Comparison of ENCODE assay signal across 13 mouse cellular contexts in genomic region chr6:53337398-53337797, GRCm38 (mm10). TPM values are rescaled to one million over a fixed set of nuclear protein-coding genes. Genes with fewer than 3 reads are reported as not detected.
DNase-seq lines count a peak whose midpoint lies in the region; ATAC-seq and TF ChIP-seq lines count a peak whose summit lies in the region.
"Had no signal": no experiment of that assay in that cellular context is flagged by ENCODE, and none has a peak within 500 bp of the region (broad histone marks: within the 10 kb centered on the region; RNA-seq: fewer than 3 reads in every experiment).

No protein-coding gene starts in this region.

- TF ChIP-seq EP300 in stomach, postnatal 0 days (optimal IDR thresholded peaks at IDR 0.05): no peak

- H3K4me1 ChIP-seq in stomach, postnatal 0 days (replicated peaks; ENCODE audit: control insufficient read depth, insufficient read depth): no peaks in the 10 kb centered on the region

- H3K36me3 ChIP-seq in stomach, postnatal 0 days (ENCODE audit: control insufficient read depth, insufficient read depth, low read length): no peaks in the 10 kb centered on the region
- H3K36me3 ChIP-seq: embryonic facial prominence, embryonic 12.5 days had no signal

- peak; percentile 8 for DNase-seq in right cerebral cortex, adult 18-20 months
- no peak for DNase-seq in right cerebral cortex, postnatal 10 days (ENCODE audit: low spot score in 2 of 2)
- peak; percentile 78 for DNase-seq in gastrocnemius, adult 18-20 months (ENCODE audit: low spot score)
- peak; percentile 53 to 59 for DNase-seq in heart, postnatal 14 days
- DNase-seq in stomach, postnatal 0 days (ENCODE audit: low spot score): no peak
- no peak for DNase-seq in frontal cortex, postnatal 36 days (ENCODE audit: low spot score in 2 of 2)
- no peak for DNase-seq in frontal cortex, postnatal 10 days (ENCODE audit: low spot score in 2 of 2)
- DNase-seq: kidney, adult 8-10 months; right cerebral cortex, postnatal 25 days had no signal

- ATAC-seq in stomach, postnatal 0 days (ENCODE audit: low FRiP score, low TSS enrichment): peak; percentile 18; the same call in 1 of the 2 replicates
- no peak for ATAC-seq in inflammation-experienced regulatory T-cells, adult 6 months
- ATAC-seq: Patski had no signal

- no peaks in the 10 kb centered on the region for H3K9me3 ChIP-seq in stomach, postnatal 0 days (ENCODE audit: control insufficient read depth, low read length)
- H3K9me3 ChIP-seq: embryonic facial prominence, embryonic 12.5 days had no signal

- 28% methylated on average over 9 of the region's 9 CpGs for WGBS in stomach, postnatal 0 days

- H3K27me3 ChIP-seq in stomach, postnatal 0 days (ENCODE audit: control insufficient read depth, insufficient read depth, low read length): no peaks in the 10 kb centered on the region
- H3K27me3 ChIP-seq: embryonic facial prominence, embryonic 12.5 days; Patski had no signal

- intact Hi-C loops in heart, postnatal 14 days (cut with DNase I): no loop called here

- H3K9ac ChIP-seq in stomach, postnatal 0 days (ENCODE audit: low read length): no peak overlapping the region
- H3K9ac ChIP-seq: embryonic facial prominence, embryonic 12.5 days had no signal

- TF ChIP-seq CTCF in stomach, postnatal 0 days (IDR thresholded peaks at IDR 0.05; ENCODE audit: low read depth): no peak

- no peak overlapping the region for H3K27ac ChIP-seq in stomach, postnatal 0 days (replicated peaks)
- H3K27ac ChIP-seq: embryonic facial prominence, embryonic 12.5 days; macrophage had no signal

- no peak overlapping the region for H3K4me3 ChIP-seq in stomach, postnatal 0 days (ENCODE audit: low read depth, low read length)
- H3K4me3 ChIP-seq: embryonic facial prominence, embryonic 12.5 days had no signal

- no peak overlapping the region for H3K4me2 ChIP-seq in stomach, postnatal 0 days (replicated peaks; ENCODE audit: low read depth)
- H3K4me2 ChIP-seq: embryonic facial prominence, embryonic 12.5 days had no signal

RNA-seq across cellular contexts. Expression of gene Creb5, which starts 50.3 kb away (rescaled TPM):
- total RNA-seq in gastrocnemius, adult 18-20 months (2021): 1 to 10 TPM; 3.5 to 7.0 TPM
- 10 to 100 TPM; 12.5 to 15.7 TPM for total RNA-seq in heart, postnatal 14 days (2021)
- polyA plus RNA-seq in stomach, postnatal 0 days (2015; fragmentation: Nextera tagmentation; extraction: Ambion mirVana): 3.2 and 5.3 TPM in 2 replicates
- polyA plus RNA-seq in inflammation-experienced regulatory T-cells, adult 6 months (2017; shearing (Covaris generic)): under 1 TPM in 2 of 3 experiments, not detected in 1; 0.27 to 0.41 TPM

Comparison
In these comparisons a context has a peak if more than half of its experiments do, and no peak if none do; other contexts are left out.
1. DNase-seq: peak in right cerebral cortex, adult 18-20 months (single experiment), gastrocnemius, adult 18-20 months (single experiment) and heart, postnatal 14 days (2 of 2); none in right cerebral cortex, postnatal 10 days (0 of 2), stomach, postnatal 0 days (single experiment), frontal cortex, postnatal 36 days (0 of 2) and frontal cortex, postnatal 10 days (0 of 2).